Mouse (Mus musculus) layer of hippocampus, adult 9-11 months (tissue): ENCODE results near the gene Slc22a12.

Experiments
- DNase-seq: peaks from one replicate; pipeline ENCODE4 v3.0.0; 2022

Gene Slc22a12

GRCm38 (mm10) chr19:6489030-6489429, 53.8 kb downstream of the Slc22a12 start:
- DNase-seq, result peak; percentile 79
